Mouse (Mus musculus) thymus, adult 2 months (tissue): ENCODE measurements around the gene Gar1. TPM values are rescaled to one million over a fixed set of nuclear protein-coding genes. Genes with fewer than 3 reads are reported as not detected.

ENCODE experiments used
- DNase-seq: peaks from one replicate; pipeline ENCODE4 v3.0.0; 2021
- H3K27ac ChIP-seq: fragments of 200-500 bp; 2 replicates; pipeline ENCODE4 v1.5.1; 2012; ENCODE audit warnings: low read length, control low read depth; ENCODE audit not compliant: control insufficient read depth, insufficient read depth
- H3K27me3 ChIP-seq: fragments of 200-500 bp; 2 replicates; pipeline ENCODE4 v1.6.1; 2012; ENCODE audit warnings: mild to moderate bottlenecking, low read length, moderate library complexity, mixed read lengths; ENCODE audit not compliant: control insufficient read depth, insufficient read depth
- H3K36me3 ChIP-seq: fragments of 200-500 bp; 2 replicates; pipeline ENCODE4 v1.6.1; 2012; ENCODE audit warnings: mild to moderate bottlenecking, low read length, moderate library complexity; ENCODE audit not compliant: control insufficient read depth, insufficient read depth
- H3K4me1 ChIP-seq: fragments of 200-500 bp; replicated peaks from 2 replicates; pipeline ENCODE4 v1.6.1; 2012; ENCODE audit warnings: low read length; ENCODE audit not compliant: control insufficient read depth, insufficient read depth
- H3K4me3 ChIP-seq: fragments of 200-500 bp; 2 replicates; pipeline ENCODE4 v1.5.1; 2012; ENCODE audit warnings: mild to moderate bottlenecking, low read length, control low read depth, moderate library complexity; ENCODE audit not compliant: control insufficient read depth, insufficient read depth
- CTCF ChIP-seq: fragments of 200-500 bp; IDR thresholded peaks from 2 replicates; pipeline ENCODE4 v1.5.1; 2012; ENCODE audit warnings: mild to moderate bottlenecking, control low read depth, low read length, moderate library complexity, borderline replicate concordance; ENCODE audit not compliant: control insufficient read depth, poor library complexity, insufficient read depth; ENCODE audit errors: extremely low read depth
- POLR2A ChIP-seq: fragments of 200-500 bp; IDR thresholded peaks from 2 replicates; pipeline ENCODE4 v1.6.1; 2012; ENCODE audit warnings: mild to moderate bottlenecking, low read length, control low read depth, moderate library complexity; ENCODE audit not compliant: control insufficient read depth, poor library complexity, insufficient read depth; ENCODE audit errors: extremely low read depth
- WGBS: fragments of 180-500 bp; shearing (Covaris S2); methylation state at CpG from one replicate; pipeline ENCODE4 v1.1.7; 2018; 5-methylcytosine and 5-hydroxymethylcytosine counted together
- polyA plus RNA-seq: library from polyadenylated mRNA; depleted of rRNA; stranded (reverse); fragments of >200 nt; gene quantifications from 2 replicates; pipeline ENCODE4 v1.2.3, GENCODE M21; 2012; rRNA removed

Gene Gar1
- polyA plus RNA-seq, 1 experiment, result 36.4 TPM

- Histone ChIP-seq H3K27me3 (no peaks in the 10 kb centered on the region), H3K4me3 (no peak overlapping the region), H3K4me1 (no peaks in the 10 kb centered on the region), H3K27ac (no peak overlapping the region), H3K36me3 (no peaks in the 10 kb centered on the region)
- no peak for DNase-seq
- TF ChIP-seq CTCF (no peak), POLR2A (no peak)
- WGBS, result 77% methylated on average over 10 of the region's 10 CpGs
Observed at GRCm38 (mm10) chr3:129781435-129781834, 49.8 kb downstream of the Gar1 start.

Other genes with a start within 250 kb of the Gar1 start
- gene Egf, start 76.1 kb downstream of the Gar1 start, polyA plus RNA-seq, result 1.2 and 4.1 TPM in 2 replicates
- 0.09 TPM in 1 of 2 replicates, not detected in the other for gene Lrit3, start 27.4 kb downstream of the Gar1 start, polyA plus RNA-seq
- gene Rrh, start 8.8 kb downstream of the Gar1 start, polyA plus RNA-seq, result 0.08 and 0.09 TPM in 2 replicates
- gene Cfi, start 4.5 kb upstream of the Gar1 start, polyA plus RNA-seq, result 0.22 and 0.54 TPM in 2 replicates
- gene Pla2g12a, start 47.2 kb upstream of the Gar1 start, polyA plus RNA-seq, result 67.0 and 89.3 TPM in 2 replicates
- 82.6 and 86.1 TPM in 2 replicates for gene Casp6, start 70.0 kb upstream of the Gar1 start, polyA plus RNA-seq
- 11.6 and 13.1 TPM in 2 replicates for gene Mcub, start 138.8 kb upstream of the Gar1 start, polyA plus RNA-seq
- 149 and 171 TPM in 2 replicates for gene Sec24b, start 230.2 kb upstream of the Gar1 start, polyA plus RNA-seq